22 mouse cellular contexts compared by ENCODE assay signal in the genomic region with DNA sequence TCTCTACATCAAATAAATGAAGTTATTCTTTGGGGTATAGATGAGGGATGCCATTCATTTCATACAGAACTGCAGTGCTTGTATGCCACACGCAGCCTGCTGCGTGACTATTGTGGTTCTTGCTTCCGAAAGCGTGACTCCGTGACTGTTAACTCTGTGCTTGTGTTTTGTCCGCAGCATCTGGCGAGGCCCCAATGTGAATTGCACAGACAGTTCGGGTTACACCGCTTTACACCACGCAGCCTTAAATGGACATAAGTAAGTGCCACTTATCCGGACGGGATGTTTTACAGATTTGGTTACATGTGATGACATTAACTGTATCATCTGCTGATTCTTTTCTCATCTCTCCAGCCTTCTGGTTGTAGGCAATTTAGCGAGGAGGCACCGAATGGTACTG.
DNase-seq lines count a peak whose midpoint lies in the region; ATAC-seq and TF ChIP-seq lines count a peak whose summit lies in the region.
"Had no signal": no experiment of that assay in that cellular context is flagged by ENCODE, and none has a peak within 500 bp of the region (broad histone marks: within the 10 kb centered on the region; RNA-seq: fewer than 3 reads in every experiment).

No protein-coding gene starts in this region.

- 62% methylated on average over 14 of the region's 14 CpGs for WGBS in embryonic facial prominence, embryonic 11.5 days

- H3K9me3 ChIP-seq in embryonic facial prominence, embryonic 11.5 days (replicated peaks; ENCODE audit: control insufficient read depth, low read length), result no peaks in the 10 kb centered on the region
- H3K9me3 ChIP-seq: forebrain, embryonic 12.5 days; heart, embryonic 10.5 days; hindbrain, embryonic 12.5 days; hindbrain, embryonic 15.5 days had no signal

- peak; percentile 15 for DNase-seq in embryo, embryonic 10.5 days (ENCODE audit: low spot score)
- DNase-seq in embryo, embryonic 10 days (ENCODE audit: low spot score), result no peak
- no peak for DNase-seq in layer of hippocampus, adult 2 months (ENCODE audit: low spot score in 2 of 2)
- DNase-seq in layer of hippocampus, adult 9-11 months, result no peak
- DNase-seq in embryonic facial prominence, embryonic 11.5 days (ENCODE audit: low spot score), result peak; percentile 13
- peak; percentile 4 for DNase-seq in mesoderm, embryonic 11.5 days (ENCODE audit: low read depth, low spot score)
- DNase-seq in urinary bladder, postnatal 4 days (ENCODE audit: low spot score in 2 of 2), result no peak
- no peak for DNase-seq in right cerebral cortex, adult 18-20 months
- DNase-seq: adrenal gland, adult 8-10 months; adrenal gland, postnatal 25 days; cerebellum, adult 18-20 months; cerebellum, adult 9-10 months; cerebellum, postnatal 14 days; gastrocnemius, postnatal 25 days; heart, adult 2 months had no signal

- H3K4me3 ChIP-seq in layer of hippocampus, adult 2 months, result peak overlapping the region; percentile 31; the same call in 1 of the 2 replicates
- H3K4me3 ChIP-seq in embryonic facial prominence, embryonic 11.5 days (ENCODE audit: low read depth, low read length), result no peak overlapping the region
- H3K4me3 ChIP-seq: erythroblast, embryonic 14.5 days; forebrain, embryonic 12.5 days; heart, adult 2 months; heart, embryonic 10.5 days; hindbrain, embryonic 12.5 days; hindbrain, embryonic 15.5 days had no signal

- H3K4me1 ChIP-seq in embryonic facial prominence, embryonic 11.5 days (ENCODE audit: control insufficient read depth, insufficient read depth, low read length), result no peaks in the 10 kb centered on the region
- H3K4me1 ChIP-seq: forebrain, embryonic 12.5 days; heart, embryonic 10.5 days; hindbrain, embryonic 12.5 days; hindbrain, embryonic 15.5 days had no signal

- H3K27ac ChIP-seq in layer of hippocampus, adult 2 months, result 0 out of 2 replicates have a peak overlapping the region, but pooled peaks have one; percentile 10
- H3K27ac ChIP-seq in embryonic facial prominence, embryonic 11.5 days (replicated peaks; ENCODE audit: low read depth, low read length), result no peak overlapping the region
- H3K27ac ChIP-seq: forebrain, embryonic 12.5 days; heart, adult 2 months; heart, embryonic 10.5 days; hindbrain, embryonic 12.5 days; hindbrain, embryonic 15.5 days had no signal

- no peak for TF ChIP-seq CTCF in layer of hippocampus, adult 2 months (conservative IDR thresholded peaks at IDR 0.05)

- no peaks in the 10 kb centered on the region for H3K36me3 ChIP-seq in embryonic facial prominence, embryonic 11.5 days (replicated peaks; ENCODE audit: control insufficient read depth, insufficient read depth, low read depth, low read length)
- H3K36me3 ChIP-seq: forebrain, embryonic 12.5 days; heart, embryonic 10.5 days; hindbrain, embryonic 12.5 days; hindbrain, embryonic 15.5 days had no signal

- ATAC-seq in embryonic facial prominence, embryonic 11.5 days (replicated peaks; ENCODE audit: insufficient number of reproducible peaks, low FRiP score, low TSS enrichment, low read depth), result 0 out of 2 replicates have a peak, but pooled peaks have one; percentile 56
- ATAC-seq: activated CD4-positive, CD25-positive, alpha-beta regulatory T cell, adult 4 months; intestine, postnatal 0 days had no signal

- no peak overlapping the region for H3K4me2 ChIP-seq in embryonic facial prominence, embryonic 11.5 days (ENCODE audit: low read depth, low read length)
- H3K4me2 ChIP-seq: forebrain, embryonic 12.5 days; hindbrain, embryonic 12.5 days; hindbrain, embryonic 15.5 days had no signal

- H3K27me3 ChIP-seq in embryonic facial prominence, embryonic 11.5 days (ENCODE audit: control insufficient read depth, insufficient read depth, low read length), result no peaks in the 10 kb centered on the region
- H3K27me3 ChIP-seq: forebrain, embryonic 12.5 days; hindbrain, embryonic 12.5 days; hindbrain, embryonic 15.5 days had no signal

- H3K9ac ChIP-seq in embryonic facial prominence, embryonic 11.5 days (replicated peaks; ENCODE audit: low read length), result no peak overlapping the region
- H3K9ac ChIP-seq: forebrain, embryonic 12.5 days; hindbrain, embryonic 12.5 days; hindbrain, embryonic 15.5 days had no signal

Comparison
In these comparisons a context has a peak if more than half of its experiments do, and no peak if none do; other contexts are left out.
1. DNase-seq: peak in embryo, embryonic 10.5 days (single experiment), embryonic facial prominence, embryonic 11.5 days (single experiment) and mesoderm, embryonic 11.5 days (single experiment); none in embryo, embryonic 10 days (single experiment), layer of hippocampus, adult 2 months (0 of 2), layer of hippocampus, adult 9-11 months (single experiment), urinary bladder, postnatal 4 days (0 of 2) and right cerebral cortex, adult 18-20 months (single experiment).